Mouse (Mus musculus): ENCODE results near the gene Ino80e. TPM values are rescaled to one million over a fixed set of nuclear protein-coding genes. Genes with fewer than 3 reads are reported as not detected.

The Ino80e gene
- polyA plus RNA-seq, 2 experiments: 84.3 to 86.7 TPM

- DNase-seq (ENCODE audit: low spot score): no peak
- no peak overlapping the region for H3K9ac ChIP-seq (ENCODE audit: low read depth, low read length, severe bottlenecking)
- no peaks in the 10 kb centered on the region for H3K4me1 ChIP-seq (ENCODE audit: control insufficient read depth, insufficient read depth, low read length)
- H3K4me3 ChIP-seq (replicated peaks; ENCODE audit: low read length): no peak overlapping the region
- no peak overlapping the region for H3K4me2 ChIP-seq (replicated peaks; ENCODE audit: low read depth, low read length, severe bottlenecking)
- H3K36me3 ChIP-seq (ENCODE audit: control insufficient read depth, insufficient read depth, low read length): no peaks in the 10 kb centered on the region
- WGBS: 79% methylated on average over 8 of the region's 8 CpGs
- no peaks in the 10 kb centered on the region for H3K27me3 ChIP-seq (ENCODE audit: control insufficient read depth, insufficient read depth, low read length)
- H3K9me3 ChIP-seq (ENCODE audit: control insufficient read depth, low read length): no peaks in the 10 kb centered on the region
- no peak for ATAC-seq (ENCODE audit: low FRiP score, low read depth)
- no peak for TF ChIP-seq POLR2A (IDR thresholded peaks at IDR 0.05; ENCODE audit: borderline replicate concordance, extremely low read depth, insufficient read depth, insufficient read length)
- no peak overlapping the region for H3K27ac ChIP-seq (replicated peaks; ENCODE audit: low read depth, low read length)
Observed at GRCm38 (mm10) chr7:126816494-126816893, 45.7 kb downstream of the Ino80e start.

- 64% methylated on average over 8 of the region's 8 CpGs for WGBS
- no peaks in the 10 kb centered on the region for H3K4me1 ChIP-seq (ENCODE audit: control insufficient read depth, insufficient read depth, low read length)
- no peak overlapping the region for H3K27ac ChIP-seq (replicated peaks; ENCODE audit: low read depth, low read length)
- no peak overlapping the region for H3K9ac ChIP-seq (ENCODE audit: low read depth, low read length, severe bottlenecking)
- H3K36me3 ChIP-seq (ENCODE audit: control insufficient read depth, insufficient read depth, low read length): no peaks in the 10 kb centered on the region
- DNase-seq (ENCODE audit: low spot score) (no peak), ATAC-seq (ENCODE audit: low FRiP score, low read depth) (no peak)
- no peak for TF ChIP-seq POLR2A (IDR thresholded peaks at IDR 0.05; ENCODE audit: borderline replicate concordance, extremely low read depth, insufficient read depth, insufficient read length)
- no peak overlapping the region for H3K4me3 ChIP-seq (replicated peaks; ENCODE audit: low read length)
- no peaks in the 10 kb centered on the region for H3K27me3 ChIP-seq (ENCODE audit: control insufficient read depth, insufficient read depth, low read length)
- H3K9me3 ChIP-seq (ENCODE audit: control insufficient read depth, low read length): no peaks in the 10 kb centered on the region
- H3K4me2 ChIP-seq (replicated peaks; ENCODE audit: low read depth, low read length, severe bottlenecking): no peak overlapping the region
Observed at GRCm38 (mm10) chr7:126815726-126816222, 46.4 kb downstream of the Ino80e start.

GRCm38 (mm10) chr7:126809723-126810369 lies 52.3 kb downstream of the Ino80e start:
- Histone ChIP-seq H3K4me2 (replicated peaks; ENCODE audit: low read depth, low read length, severe bottlenecking) (peak overlapping the region; percentile 78), H3K9ac (ENCODE audit: low read depth, low read length, severe bottlenecking) (peak overlapping the region; percentile 74; the same call in 1 of the 2 replicates), H3K4me1 (ENCODE audit: control insufficient read depth, insufficient read depth, low read length) (peaks cover 14% of the 10 kb centered on the region), H3K27me3 (ENCODE audit: control insufficient read depth, insufficient read depth, low read length) (no peaks in the 10 kb centered on the region), H3K9me3 (ENCODE audit: control insufficient read depth, low read length) (no peaks in the 10 kb centered on the region), H3K36me3 (ENCODE audit: control insufficient read depth, insufficient read depth, low read length) (no peaks in the 10 kb centered on the region), H3K4me3 (replicated peaks; ENCODE audit: low read length) (peak overlapping the region; percentile 59), H3K27ac (replicated peaks; ENCODE audit: low read depth, low read length) (no peak overlapping the region)
- TF ChIP-seq POLR2A (IDR thresholded peaks at IDR 0.05; ENCODE audit: borderline replicate concordance, extremely low read depth, insufficient read depth, insufficient read length): no peak
- 60% methylated on average over 5 of the region's 5 CpGs for WGBS
- DNase-seq (ENCODE audit: low spot score) (no peak), ATAC-seq (ENCODE audit: low FRiP score, low read depth) (no peak)

- TF ChIP-seq POLR2A (IDR thresholded peaks at IDR 0.05; ENCODE audit: borderline replicate concordance, extremely low read depth, insufficient read depth, insufficient read length): 0 out of 2 replicates have a peak, but pooled peaks have one; percentile 17
- peak; percentile 93 for DNase-seq (ENCODE audit: low spot score)
- peak overlapping the region; percentile 74 for H3K9ac ChIP-seq (ENCODE audit: low read depth, low read length, severe bottlenecking)
Observed at GRCm38 (mm10) chr7:126808703-126809455, 53.3 kb downstream of the Ino80e start.

GRCm38 (mm10) chr7:126807405-126807804 lies 54.8 kb downstream of the Ino80e start:
- H3K4me3 ChIP-seq (replicated peaks; ENCODE audit: low read length): no peak overlapping the region
- peak overlapping the region; percentile 74; the same call in 1 of the 2 replicates for H3K9ac ChIP-seq (ENCODE audit: low read depth, low read length, severe bottlenecking)
- H3K36me3 ChIP-seq (ENCODE audit: control insufficient read depth, insufficient read depth, low read length): peaks cover 16% of the 10 kb centered on the region; the same call in 1 of the 2 replicates
- peak overlapping the region; percentile 26; the same call in 1 of the 2 replicates for H3K27ac ChIP-seq (replicated peaks; ENCODE audit: low read depth, low read length)
- H3K4me1 ChIP-seq (ENCODE audit: control insufficient read depth, insufficient read depth, low read length): peaks cover 14% of the 10 kb centered on the region
- no peaks in the 10 kb centered on the region for H3K27me3 ChIP-seq (ENCODE audit: control insufficient read depth, insufficient read depth, low read length)
- H3K4me2 ChIP-seq (replicated peaks; ENCODE audit: low read depth, low read length, severe bottlenecking): peak overlapping the region; percentile 78
- TF ChIP-seq POLR2A (IDR thresholded peaks at IDR 0.05; ENCODE audit: borderline replicate concordance, extremely low read depth, insufficient read depth, insufficient read length): no peak
- 78% methylated on average over 4 of the region's 4 CpGs for WGBS
- no peaks in the 10 kb centered on the region for H3K9me3 ChIP-seq (ENCODE audit: control insufficient read depth, low read length)
- no peak for DNase-seq (ENCODE audit: low spot score)
- no peak for ATAC-seq (ENCODE audit: low FRiP score, low read depth)

More at GRCm38 (mm10) chr7:126808703-126809455, 53.3 kb downstream of the Ino80e start:
- Histone ChIP-seq H3K4me3 (replicated peaks; ENCODE audit: low read length) (peak overlapping the region; percentile 59), H3K27ac (replicated peaks; ENCODE audit: low read depth, low read length) (peak overlapping the region; percentile 45), H3K9me3 (ENCODE audit: control insufficient read depth, low read length) (no peaks in the 10 kb centered on the region), H3K27me3 (ENCODE audit: control insufficient read depth, insufficient read depth, low read length) (no peaks in the 10 kb centered on the region), H3K4me1 (ENCODE audit: control insufficient read depth, insufficient read depth, low read length) (peaks cover 14% of the 10 kb centered on the region), H3K36me3 (ENCODE audit: control insufficient read depth, insufficient read depth, low read length) (peaks cover 5% of the 10 kb centered on the region; the same call in 1 of the 2 replicates), H3K4me2 (replicated peaks; ENCODE audit: low read depth, low read length, severe bottlenecking) (peak overlapping the region; percentile 78)
- peak; percentile 96 for ATAC-seq (ENCODE audit: low FRiP score, low read depth)
- under 1% methylated on average over 40 of the region's 43 CpGs for WGBS

Data from limb, embryonic 14.5 days (tissue).